Mouse (Mus musculus): ENCODE measurements around the gene Herc3.
"Not testable (repeated sequence)": the region's sequence is repeated elsewhere in the genome, so short reads cannot be mapped to it uniquely, and the experiment has no call there.

The Herc3 gene

GRCm38 (mm10) chr6:58859517-58859916 lies 28.3 kb downstream of the Herc3 start:
- DNase-seq (ENCODE audit: low read depth, low spot score): no peak

GRCm38 (mm10) chr6:58862446-58862993 lies 31.3 kb downstream of the Herc3 start:
- DNase-seq (ENCODE audit: low read depth, low spot score): no peak

GRCm38 (mm10) chr6:58863631-58864235 lies 32.5 kb downstream of the Herc3 start:
- no peak for DNase-seq (ENCODE audit: low read depth, low spot score)

GRCm38 (mm10) chr6:58867858-58868257 lies 36.6 kb downstream of the Herc3 start:
- not testable (repeated sequence) for DNase-seq (ENCODE audit: low read depth, low spot score)

GRCm38 (mm10) chr6:58879572-58879971 lies 48.3 kb downstream of the Herc3 start:
- no peak for DNase-seq (ENCODE audit: low read depth, low spot score)

- no peak for DNase-seq (ENCODE audit: low read depth, low spot score)
Measured at GRCm38 (mm10) chr6:58879987-58880386, 48.7 kb downstream of the Herc3 start.

- no peak for DNase-seq (ENCODE audit: low read depth, low spot score)
Measured at GRCm38 (mm10) chr6:58880861-58881260, 49.6 kb downstream of the Herc3 start.

GRCm38 (mm10) chr6:58881363-58881762 lies 50.1 kb downstream of the Herc3 start:
- DNase-seq (ENCODE audit: low read depth, low spot score): no peak

GRCm38 (mm10) chr6:58882271-58882670 lies 51.0 kb downstream of the Herc3 start:
- DNase-seq (ENCODE audit: low read depth, low spot score): no peak

- DNase-seq (ENCODE audit: low read depth, low spot score): no peak
Measured at GRCm38 (mm10) chr6:58889917-58890316, 58.7 kb downstream of the Herc3 start.

GRCm38 (mm10) chr6:58893307-58893706 lies 62.0 kb downstream of the Herc3 start:
- DNase-seq (ENCODE audit: low read depth, low spot score): no peak

GRCm38 (mm10) chr6:58894994-58895393 lies 63.7 kb downstream of the Herc3 start:
- DNase-seq (ENCODE audit: low read depth, low spot score): no peak

GRCm38 (mm10) chr6:58896648-58897047 lies 65.4 kb downstream of the Herc3 start:
- DNase-seq (ENCODE audit: low read depth, low spot score): no peak

- no peak for DNase-seq (ENCODE audit: low read depth, low spot score)
Measured at GRCm38 (mm10) chr6:58899076-58899475, 67.8 kb downstream of the Herc3 start.

GRCm38 (mm10) chr6:58900536-58900935 lies 69.3 kb downstream of the Herc3 start:
- DNase-seq (ENCODE audit: low read depth, low spot score): no peak

- no peak for DNase-seq (ENCODE audit: low read depth, low spot score)
Measured at GRCm38 (mm10) chr6:58903171-58903570, 71.9 kb downstream of the Herc3 start.

GRCm38 (mm10) chr6:58904551-58904950 lies 73.3 kb downstream of the Herc3 start:
- DNase-seq (ENCODE audit: low read depth, low spot score): no peak

GRCm38 (mm10) chr6:58906852-58907261 lies 75.6 kb downstream of the Herc3 start, which contains the start of gene Nap1l5:
Nap1l5 (minus strand) TSS chr6:58907076.
- peak; percentile 16 for DNase-seq (ENCODE audit: low read depth, low spot score)

GRCm38 (mm10) chr6:58907336-58907735 lies 76.1 kb downstream of the Herc3 start:
- DNase-seq (ENCODE audit: low read depth, low spot score): no peak

GRCm38 (mm10) chr6:58907791-58908190 lies 76.5 kb downstream of the Herc3 start:
- DNase-seq (ENCODE audit: low read depth, low spot score): no peak

- DNase-seq (ENCODE audit: low read depth, low spot score): no peak
Measured at GRCm38 (mm10) chr6:58912842-58913241, 81.6 kb downstream of the Herc3 start.

GRCm38 (mm10) chr6:58913551-58913950 lies 82.3 kb downstream of the Herc3 start:
- no peak for DNase-seq (ENCODE audit: low read depth, low spot score)

GRCm38 (mm10) chr6:58913971-58914370 lies 82.7 kb downstream of the Herc3 start:
- DNase-seq (ENCODE audit: low read depth, low spot score): no peak

- no peak for DNase-seq (ENCODE audit: low read depth, low spot score)
Measured at GRCm38 (mm10) chr6:58916498-58916897, 85.2 kb downstream of the Herc3 start.

Data from WW6 (cell line).